Mouse (Mus musculus): ENCODE measurements at regions not wholly inside any gene's neighbourhood (a gene's known extent, or its start where the extent isn't known, plus 50 kb on each side); places are given as distances from the start of the nearest gene placed in this dataset.

DNA sequence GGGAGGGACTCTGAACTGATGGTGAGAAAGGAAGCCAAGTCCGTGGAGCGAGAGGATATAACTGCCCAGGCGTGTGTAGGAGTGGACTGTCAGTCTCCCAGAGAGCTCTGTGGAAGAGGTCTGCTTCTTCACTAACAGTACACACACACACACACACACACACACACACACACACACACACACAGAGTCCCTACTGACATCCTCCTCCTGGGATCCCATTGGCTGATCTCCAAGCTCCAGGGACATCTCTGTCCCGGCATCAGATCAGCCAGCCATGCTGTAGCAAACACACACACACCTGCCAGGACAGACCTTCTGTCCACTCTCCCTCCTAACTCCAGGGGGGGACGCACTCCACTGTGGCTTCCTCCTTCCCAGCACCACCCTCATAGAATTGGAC is 401.5 kb downstream of the Sox9 start:
- no peak for TF ChIP-seq IRF4 (IDR thresholded peaks at IDR 0.05; ENCODE audit: low read depth, low read length)
- TF ChIP-seq MAX (IDR thresholded peaks at IDR 0.05; ENCODE audit: low read length) = no peak
- TF ChIP-seq CTCF (conservative IDR thresholded peaks at IDR 0.05 in 1 of 2, IDR thresholded peaks at IDR 0.05 in 1 of 2; ENCODE audit: low read depth in 2 of 2, low read length in 2 of 2) = no peak
